Mouse (Mus musculus): ENCODE data around the gene Ets1. TPM values are rescaled to one million over a fixed set of nuclear protein-coding genes. Genes with fewer than 3 reads are reported as not detected.

Gene Ets1
- 18.6 and 20.8 TPM in 2 replicates for polyA plus RNA-seq (2015; fragmentation: Nextera tagmentation; extraction: Ambion mirVana)

GRCm38 (mm10) chr9:32635627-32636385, at the start of gene Ets1:
Ets1 (plus strand) TSS chr9:32636221.
- no peak within 1 kb of the TSS for H3K27ac ChIP-seq
- H3K9ac ChIP-seq: no peak within 1 kb of the TSS
- H3K27me3 ChIP-seq (replicated peaks): peaks cover 40% of the 10 kb centered on the region
- no peak for ATAC-seq (replicated peaks)
- no peaks in the 10 kb centered on the region for H3K9me3 ChIP-seq
- 2% methylated on average over 10 of the region's 10 CpGs for WGBS
- H3K4me1 ChIP-seq: peaks cover 4% of the 10 kb centered on the region
- no peak within 1 kb of the TSS for H3K4me3 ChIP-seq
- H3K36me3 ChIP-seq (replicated peaks): no peaks in the 10 kb centered on the region
- H3K4me2 ChIP-seq: peak within 1 kb of the TSS; percentile 20; the same call in 1 of the 2 replicates

- Histone ChIP-seq H3K4me1 (peaks cover 15% of the 10 kb centered on the region), H3K4me2 (no peak overlapping the region), H3K4me3 (no peak overlapping the region), H3K9me3 (no peaks in the 10 kb centered on the region), H3K36me3 (replicated peaks) (no peaks in the 10 kb centered on the region), H3K27me3 (replicated peaks) (peaks cover 5% of the 10 kb centered on the region; the same call in 1 of the 2 replicates), H3K9ac (no peak overlapping the region), H3K27ac (no peak overlapping the region)
- WGBS: 8% methylated on average over 8 of the region's 8 CpGs
- ATAC-seq (replicated peaks): peak; percentile 57
These were observed 46.1 kb upstream of the Ets1 start for GRCm38 (mm10) chr9:32589900-32590299.

GRCm38 (mm10) chr9:32590571-32590970, 45.5 kb upstream of the Ets1 start:
- no peaks in the 10 kb centered on the region for H3K9me3 ChIP-seq
- H3K27me3 ChIP-seq (replicated peaks): peaks cover 5% of the 10 kb centered on the region; the same call in 1 of the 2 replicates
- no peaks in the 10 kb centered on the region for H3K36me3 ChIP-seq (replicated peaks)
- H3K27ac ChIP-seq: no peak overlapping the region
- peak; percentile 48; the same call in 1 of the 2 replicates for ATAC-seq (replicated peaks)
- H3K4me2 ChIP-seq: no peak overlapping the region
- H3K4me1 ChIP-seq: peaks cover 15% of the 10 kb centered on the region
- WGBS: 35% methylated on average over 5 of the region's 5 CpGs
- H3K4me3 ChIP-seq: no peak overlapping the region
- no peak overlapping the region for H3K9ac ChIP-seq

GRCm38 (mm10) chr9:32591732-32592582, 44.1 kb upstream of the Ets1 start:
- Histone ChIP-seq H3K4me2 (peak overlapping the region; percentile 24; the same call in 1 of the 2 replicates), H3K27me3 (replicated peaks) (peaks cover 10% of the 10 kb centered on the region; the same call in 1 of the 2 replicates), H3K36me3 (replicated peaks) (no peaks in the 10 kb centered on the region), H3K4me3 (no peak overlapping the region), H3K9ac (no peak overlapping the region), H3K27ac (peak overlapping the region; percentile 3; the same call in 1 of the 2 replicates), H3K9me3 (no peaks in the 10 kb centered on the region), H3K4me1 (peaks cover 15% of the 10 kb centered on the region)
- 9% methylated on average over 14 of the region's 14 CpGs for WGBS
- ATAC-seq (replicated peaks): peak; percentile 79

GRCm38 (mm10) chr9:32592583-32592890, 43.5 kb upstream of the Ets1 start:
- peaks cover 15% of the 10 kb centered on the region for H3K4me1 ChIP-seq
- no peak overlapping the region for H3K27ac ChIP-seq
- ATAC-seq (replicated peaks): no peak
- no peak overlapping the region for H3K4me3 ChIP-seq
- no peaks in the 10 kb centered on the region for H3K9me3 ChIP-seq
- 9% methylated on average over 2 of the region's 2 CpGs for WGBS
- no peaks in the 10 kb centered on the region for H3K36me3 ChIP-seq (replicated peaks)
- H3K4me2 ChIP-seq: no peak overlapping the region
- peaks cover 10% of the 10 kb centered on the region; the same call in 1 of the 2 replicates for H3K27me3 ChIP-seq (replicated peaks)
- H3K9ac ChIP-seq: no peak overlapping the region

- no peak overlapping the region for H3K4me3 ChIP-seq
- WGBS: 26% methylated on average over 1 of the region's 1 CpGs
- no peak overlapping the region for H3K9ac ChIP-seq
- peaks cover 15% of the 10 kb centered on the region for H3K4me1 ChIP-seq
- H3K27ac ChIP-seq: no peak overlapping the region
- no peaks in the 10 kb centered on the region for H3K9me3 ChIP-seq
- H3K36me3 ChIP-seq (replicated peaks): no peaks in the 10 kb centered on the region
- ATAC-seq (replicated peaks): no peak
- no peak overlapping the region for H3K4me2 ChIP-seq
- peaks cover 10% of the 10 kb centered on the region; the same call in 1 of the 2 replicates for H3K27me3 ChIP-seq (replicated peaks)
These were observed 42.2 kb upstream of the Ets1 start for GRCm38 (mm10) chr9:32593816-32594215.

- no peak overlapping the region for H3K4me3 ChIP-seq
- H3K36me3 ChIP-seq (replicated peaks): no peaks in the 10 kb centered on the region
- no peak overlapping the region for H3K9ac ChIP-seq
- no peak overlapping the region for H3K27ac ChIP-seq
- peaks cover 15% of the 10 kb centered on the region for H3K4me1 ChIP-seq
- no peak for ATAC-seq (replicated peaks)
- no peak overlapping the region for H3K4me2 ChIP-seq
- peaks cover 10% of the 10 kb centered on the region; the same call in 1 of the 2 replicates for H3K27me3 ChIP-seq (replicated peaks)
- H3K9me3 ChIP-seq: no peaks in the 10 kb centered on the region
- 52% methylated on average over 4 of the region's 4 CpGs for WGBS
These were observed 41.7 kb upstream of the Ets1 start for GRCm38 (mm10) chr9:32594346-32594745.

GRCm38 (mm10) chr9:32595076-32595820, 40.8 kb upstream of the Ets1 start:
- H3K27ac ChIP-seq: no peak overlapping the region
- H3K9me3 ChIP-seq: no peaks in the 10 kb centered on the region
- H3K9ac ChIP-seq: no peak overlapping the region
- H3K4me3 ChIP-seq: no peak overlapping the region
- H3K27me3 ChIP-seq (replicated peaks): peaks cover 10% of the 10 kb centered on the region; the same call in 1 of the 2 replicates
- H3K36me3 ChIP-seq (replicated peaks): no peaks in the 10 kb centered on the region
- WGBS: 51% methylated on average over 7 of the region's 7 CpGs
- H3K4me1 ChIP-seq: peaks cover 15% of the 10 kb centered on the region
- no peak overlapping the region for H3K4me2 ChIP-seq
- no peak for ATAC-seq (replicated peaks)

- Histone ChIP-seq H3K4me2 (no peak overlapping the region), H3K9ac (no peak overlapping the region), H3K9me3 (no peaks in the 10 kb centered on the region), H3K4me3 (no peak overlapping the region), H3K27me3 (replicated peaks) (peaks cover 10% of the 10 kb centered on the region; the same call in 1 of the 2 replicates), H3K27ac (no peak overlapping the region), H3K36me3 (replicated peaks) (no peaks in the 10 kb centered on the region), H3K4me1 (peaks cover 9% of the 10 kb centered on the region)
- 77% methylated on average over 8 of the region's 8 CpGs for WGBS
- no peak for ATAC-seq (replicated peaks)
These were observed 39.7 kb upstream of the Ets1 start for GRCm38 (mm10) chr9:32596366-32596765.

- WGBS: 92% methylated on average over 5 of the region's 5 CpGs
- Histone ChIP-seq H3K4me2 (no peak overlapping the region), H3K9ac (no peak overlapping the region), H3K27ac (no peak overlapping the region), H3K36me3 (replicated peaks) (no peaks in the 10 kb centered on the region), H3K27me3 (replicated peaks) (peaks cover 6% of the 10 kb centered on the region; the same call in 1 of the 2 replicates), H3K4me1 (no peaks in the 10 kb centered on the region), H3K9me3 (no peaks in the 10 kb centered on the region), H3K4me3 (no peak overlapping the region)
- ATAC-seq (replicated peaks): no peak
These were observed 34.1 kb upstream of the Ets1 start for GRCm38 (mm10) chr9:32601953-32602352.

GRCm38 (mm10) chr9:32603097-32603496, 32.9 kb upstream of the Ets1 start:
- H3K9me3 ChIP-seq: no peaks in the 10 kb centered on the region
- H3K4me3 ChIP-seq: no peak overlapping the region
- H3K4me1 ChIP-seq: no peaks in the 10 kb centered on the region
- ATAC-seq (replicated peaks): no peak
- 85% methylated on average over 7 of the region's 7 CpGs for WGBS
- H3K9ac ChIP-seq: no peak overlapping the region
- H3K27me3 ChIP-seq (replicated peaks): peaks cover 12% of the 10 kb centered on the region; the same call in 1 of the 2 replicates
- no peak overlapping the region for H3K27ac ChIP-seq
- H3K4me2 ChIP-seq: no peak overlapping the region
- H3K36me3 ChIP-seq (replicated peaks): no peaks in the 10 kb centered on the region

- ATAC-seq (replicated peaks): no peak
These were observed 28.8 kb upstream of the Ets1 start for GRCm38 (mm10) chr9:32607218-32607617.

More at GRCm38 (mm10) chr9:32607218-32607617, 28.8 kb upstream of the Ets1 start:
- no peak overlapping the region for H3K27ac ChIP-seq
- no peaks in the 10 kb centered on the region for H3K9me3 ChIP-seq
- H3K36me3 ChIP-seq (replicated peaks): no peaks in the 10 kb centered on the region
- peaks cover 12% of the 10 kb centered on the region; the same call in 1 of the 2 replicates for H3K27me3 ChIP-seq (replicated peaks)
- no peak overlapping the region for H3K4me3 ChIP-seq
- no peaks in the 10 kb centered on the region for H3K4me1 ChIP-seq
- H3K9ac ChIP-seq: no peak overlapping the region
- 25% methylated on average over 7 of the region's 7 CpGs for WGBS
- H3K4me2 ChIP-seq: no peak overlapping the region

All from midbrain, embryonic 15.5 days (tissue).